Mouse (Mus musculus) spleen, embryonic (tissue): ENCODE results near the gene BC107364.
"Not testable (repeated sequence)": the region's sequence is repeated elsewhere in the genome, so short reads cannot be mapped to it uniquely, and the experiment has no call there.

ENCODE experiments used
- CTCF ChIA-PET: fragments of 350-600 bp; sonication (Branson Sonifier 250); formaldehyde crosslinking; loops from one replicate; lab custom pipeline; 2022; lab: Charles Lee

Gene BC107364

DNA sequence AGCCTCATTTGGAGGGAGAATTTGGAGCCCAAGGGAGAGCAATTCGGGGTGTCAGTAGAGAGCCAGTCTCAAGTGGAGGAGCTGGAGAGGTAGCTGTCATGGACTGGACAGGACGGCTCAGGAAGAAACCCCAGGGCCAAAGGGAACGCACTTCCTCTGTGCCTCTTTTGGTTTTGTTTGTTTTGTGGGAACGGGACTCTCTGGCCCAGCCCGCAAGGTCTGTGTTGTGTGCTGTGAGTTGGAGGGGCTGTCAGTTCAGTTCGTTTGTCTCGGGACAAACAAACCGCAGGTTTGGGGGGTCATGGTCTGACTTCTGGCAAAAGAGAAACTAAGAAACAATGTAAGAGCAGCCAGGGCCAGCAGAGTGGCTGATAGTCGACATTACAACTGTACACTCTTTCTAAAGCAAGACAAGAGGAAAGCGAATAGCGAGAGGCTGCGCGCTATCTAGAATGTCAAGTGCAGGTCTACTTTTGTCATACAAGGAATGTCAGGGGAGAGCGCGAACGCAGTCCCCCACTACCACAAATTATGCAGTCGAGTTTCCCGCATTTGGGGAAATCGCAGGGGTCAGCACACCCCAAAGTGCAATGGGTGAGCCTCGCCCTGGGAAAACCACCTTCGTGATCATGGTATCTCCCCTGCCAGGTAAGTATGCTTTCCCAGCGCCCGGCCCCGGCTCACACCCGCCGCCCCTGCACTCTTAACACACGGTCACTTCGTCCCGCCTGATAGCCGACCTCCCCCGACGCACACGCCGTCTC lies 34.1 kb upstream of the BC107364 start:
- CTCF ChIA-PET, result not testable (repeated sequence)

DNA sequence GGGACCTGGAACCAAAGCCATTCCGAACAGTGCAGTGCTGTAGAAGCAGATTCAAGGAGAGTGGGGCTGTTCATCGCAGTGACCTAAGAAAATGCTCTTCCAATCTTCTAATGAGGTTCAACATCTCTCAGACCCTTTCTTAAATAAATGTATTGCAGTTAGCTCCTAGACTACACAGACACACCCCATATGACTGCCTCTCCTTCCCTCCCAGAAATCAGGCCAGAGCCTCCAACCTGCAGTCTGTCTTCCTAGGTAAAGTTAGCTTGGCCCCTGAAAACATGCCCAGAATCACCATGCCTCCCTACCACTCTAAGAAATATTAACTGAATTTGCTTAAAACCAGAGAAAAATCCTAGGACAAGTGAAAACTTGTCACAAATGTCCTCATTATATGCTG lies 33.3 kb upstream of the BC107364 start:
- CTCF ChIA-PET, result no interaction called here

DNA sequence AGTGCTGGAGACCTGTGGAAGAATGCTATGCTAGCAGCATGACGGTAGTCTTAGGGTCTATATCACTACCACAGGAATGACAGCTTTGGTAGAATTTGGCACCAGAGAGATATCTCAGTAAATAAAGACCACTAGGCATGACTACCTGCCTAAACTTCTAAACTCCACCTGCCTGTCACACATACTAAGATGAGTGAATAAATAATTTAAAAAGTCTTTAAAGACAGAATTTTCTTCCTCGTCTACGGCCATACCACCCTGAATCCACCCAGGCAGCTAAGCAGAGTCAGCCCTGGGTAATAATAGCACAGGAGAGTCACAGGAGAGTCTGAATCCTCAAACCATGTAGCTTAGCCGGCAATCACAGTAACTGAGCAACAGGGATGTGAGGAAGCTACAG lies 32.8 kb upstream of the BC107364 start:
- CTCF ChIA-PET, result no interaction called here

DNA sequence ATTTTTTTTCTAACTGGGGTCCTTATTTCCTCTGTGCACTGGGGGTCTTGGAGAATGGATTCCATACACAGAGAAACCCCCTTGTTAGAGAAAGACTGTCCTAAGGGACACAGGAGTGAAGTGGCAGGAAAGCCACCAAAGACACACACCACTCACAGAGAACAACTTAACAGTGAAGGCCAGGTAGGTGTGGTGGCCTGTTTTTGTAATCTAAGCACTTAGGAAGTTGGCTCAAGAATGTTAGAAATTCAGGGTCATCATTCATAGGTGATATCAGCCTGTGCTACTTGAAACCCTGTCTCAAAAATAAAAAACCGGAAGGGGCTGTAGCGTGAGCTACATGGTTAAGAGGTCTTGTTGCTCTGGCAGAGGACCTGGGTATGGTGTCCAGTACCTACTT lies 31.8 kb upstream of the BC107364 start:
- CTCF ChIA-PET, result no interaction called here

DNA sequence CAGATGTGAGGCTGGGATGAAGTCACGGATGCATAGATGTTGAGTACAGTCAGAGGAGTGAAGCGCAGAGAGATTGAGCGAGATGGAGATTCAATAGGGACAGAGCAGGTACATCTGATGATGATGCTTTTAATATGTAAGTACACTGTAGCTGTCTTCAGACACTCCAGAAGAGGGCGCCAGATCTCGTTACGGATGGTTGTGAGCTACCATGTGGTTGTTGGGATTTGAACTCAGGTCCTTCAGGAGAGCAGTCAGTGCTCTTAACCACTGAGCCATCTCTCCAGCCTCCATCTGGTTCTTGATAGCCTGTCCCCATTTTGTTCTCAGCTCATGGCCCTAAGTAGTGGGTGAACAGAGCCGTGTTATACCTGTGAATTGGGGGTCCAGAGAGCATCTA lies 30.9 kb upstream of the BC107364 start:
- CTCF ChIA-PET, result interaction anchor here (0.6 kb wide), 1 partner anchor 278 kb away, joined by 3 read pairs; no protein-coding TSS in a partner anchor

DNA sequence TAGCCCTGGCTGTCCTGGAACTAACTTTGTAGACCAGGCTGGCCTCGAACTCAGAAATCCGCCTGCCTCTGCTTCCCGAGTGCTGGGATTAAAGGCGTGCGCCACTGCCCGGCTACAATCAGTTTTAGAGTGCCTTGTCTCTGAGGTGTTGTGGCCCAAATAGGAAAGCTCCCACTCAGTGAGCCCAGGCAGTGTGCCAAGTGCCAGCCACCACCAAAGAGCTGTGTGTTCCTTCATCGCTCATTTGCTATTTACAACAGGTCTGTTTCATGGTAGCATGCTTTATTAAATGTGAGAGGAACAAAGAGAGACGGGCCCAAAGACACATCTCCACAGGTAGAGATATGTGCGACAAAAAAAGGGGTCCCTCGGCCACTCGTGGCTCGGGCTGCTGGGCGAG lies 30.3 kb upstream of the BC107364 start:
- CTCF ChIA-PET, result interaction anchor here (0.6 kb wide), 1 partner anchor 278 kb away, joined by 3 read pairs; no protein-coding TSS in a partner anchor

DNA sequence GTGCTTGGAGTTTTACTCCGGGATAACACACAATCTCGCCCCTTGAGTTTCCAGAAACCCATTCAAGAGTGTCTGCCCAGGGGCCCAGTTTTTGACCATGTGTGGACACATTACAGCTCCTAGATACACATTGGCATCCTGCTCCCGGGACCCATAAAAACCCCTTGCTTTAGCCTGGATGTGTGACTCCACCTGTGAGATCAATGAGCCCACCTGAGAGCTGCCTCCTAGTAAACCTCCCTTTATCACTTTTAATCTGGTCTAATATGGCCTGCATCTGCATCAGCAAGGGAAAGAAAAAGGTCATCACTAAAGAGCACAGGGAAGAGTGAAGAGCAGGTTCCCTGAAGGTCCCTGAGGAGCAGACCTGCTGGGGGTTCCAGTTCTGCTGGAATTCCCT lies 29.8 kb upstream of the BC107364 start:
- CTCF ChIA-PET, result interaction anchor here (0.6 kb wide), 1 partner anchor 54 kb away, joined by 4 read pairs; no protein-coding TSS in a partner anchor

DNA sequence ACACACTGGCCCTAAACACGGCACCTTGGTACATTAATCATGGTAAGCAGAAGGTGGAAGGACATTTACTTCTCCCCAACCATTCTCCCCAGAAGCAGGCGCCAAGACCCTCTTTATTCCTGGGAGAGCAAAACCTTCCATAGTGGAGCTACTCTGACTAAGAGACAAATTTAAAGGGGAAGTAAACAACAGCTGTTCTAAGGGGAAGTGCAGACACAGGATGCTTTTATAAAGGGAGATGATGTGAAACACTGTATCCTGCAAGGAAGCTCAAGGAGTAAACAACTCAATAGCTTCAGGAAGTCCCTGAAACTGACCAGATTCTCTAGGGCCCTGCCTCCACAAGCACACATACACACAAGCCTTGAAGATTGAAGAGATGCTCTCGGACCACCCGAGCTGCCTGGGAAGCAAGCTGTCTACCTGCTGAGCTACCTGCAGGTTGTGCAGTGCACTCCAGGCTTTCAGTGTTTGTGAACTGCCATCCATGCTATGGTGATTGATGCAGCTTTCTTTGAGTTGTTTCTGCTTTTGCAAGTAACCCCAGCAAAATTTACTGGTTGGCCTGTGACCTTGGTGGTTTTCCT lies 28.7 kb upstream of the BC107364 start:
- CTCF ChIA-PET, result interaction anchor here (0.6 kb wide), 1 partner anchor 60 kb away, joined by 3 read pairs; no protein-coding TSS in a partner anchor

DNA sequence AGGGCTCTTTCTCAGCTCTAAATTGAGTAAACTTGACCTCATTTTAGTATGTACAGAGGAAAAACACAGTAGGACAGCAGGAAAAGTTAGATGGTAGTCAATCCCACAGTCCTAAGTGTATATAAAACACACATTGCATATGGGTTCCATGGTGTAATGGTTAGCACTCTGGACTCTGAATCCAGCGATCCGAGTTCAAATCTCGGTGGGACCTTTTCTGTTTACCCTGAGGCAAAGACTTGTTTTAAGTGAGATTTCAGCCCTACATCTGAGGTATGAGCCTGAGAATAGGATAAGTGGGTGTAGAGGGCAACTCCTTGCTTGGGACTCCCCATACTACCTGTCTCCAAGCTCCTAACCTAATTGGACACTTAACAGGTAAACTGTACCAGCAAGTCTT lies 27.1 kb upstream of the BC107364 start:
- CTCF ChIA-PET, result interaction anchor here (0.6 kb wide), 1 partner anchor 145 kb away, joined by 3 read pairs; no protein-coding TSS in a partner anchor

DNA sequence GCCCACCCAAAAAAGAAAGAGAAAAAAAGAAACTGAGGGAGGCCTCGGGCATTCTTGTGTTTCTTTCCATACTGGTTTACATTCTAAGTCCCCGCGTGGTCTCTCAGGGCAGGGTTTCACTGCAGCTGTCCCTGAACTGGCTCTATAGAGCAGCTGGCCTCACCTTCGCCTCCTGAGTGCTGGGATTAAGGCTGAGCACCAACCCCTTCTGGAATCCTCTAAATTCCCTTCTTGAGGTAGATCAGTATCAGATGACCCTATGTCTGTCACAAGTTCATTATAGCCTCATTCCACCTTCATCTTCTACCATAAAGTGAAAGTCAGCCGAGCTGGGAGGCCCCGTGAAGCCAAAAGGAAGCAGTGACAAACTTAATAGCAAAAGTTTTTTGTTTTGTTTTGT lies 25.5 kb upstream of the BC107364 start:
- CTCF ChIA-PET, result no interaction called here

DNA sequence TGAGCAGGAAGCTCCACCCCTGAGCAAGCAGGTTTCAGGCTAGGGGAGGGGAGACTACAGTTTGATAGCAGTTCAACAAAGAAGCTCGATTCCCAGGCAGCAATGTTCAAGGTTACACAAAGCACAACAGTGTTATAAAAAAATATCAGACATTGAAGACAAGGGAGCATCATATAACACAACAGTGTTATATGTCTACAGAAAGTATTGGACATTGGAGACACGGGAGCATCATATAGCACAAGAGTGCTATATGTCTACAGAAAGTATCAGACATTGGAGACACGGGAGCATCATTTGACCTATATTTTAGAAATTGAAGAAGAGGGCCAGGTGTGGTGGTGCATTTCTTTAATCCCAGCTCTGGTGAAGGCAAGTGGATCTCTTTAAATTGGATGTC lies 25.0 kb upstream of the BC107364 start:
- CTCF ChIA-PET, result no interaction called here

DNA sequence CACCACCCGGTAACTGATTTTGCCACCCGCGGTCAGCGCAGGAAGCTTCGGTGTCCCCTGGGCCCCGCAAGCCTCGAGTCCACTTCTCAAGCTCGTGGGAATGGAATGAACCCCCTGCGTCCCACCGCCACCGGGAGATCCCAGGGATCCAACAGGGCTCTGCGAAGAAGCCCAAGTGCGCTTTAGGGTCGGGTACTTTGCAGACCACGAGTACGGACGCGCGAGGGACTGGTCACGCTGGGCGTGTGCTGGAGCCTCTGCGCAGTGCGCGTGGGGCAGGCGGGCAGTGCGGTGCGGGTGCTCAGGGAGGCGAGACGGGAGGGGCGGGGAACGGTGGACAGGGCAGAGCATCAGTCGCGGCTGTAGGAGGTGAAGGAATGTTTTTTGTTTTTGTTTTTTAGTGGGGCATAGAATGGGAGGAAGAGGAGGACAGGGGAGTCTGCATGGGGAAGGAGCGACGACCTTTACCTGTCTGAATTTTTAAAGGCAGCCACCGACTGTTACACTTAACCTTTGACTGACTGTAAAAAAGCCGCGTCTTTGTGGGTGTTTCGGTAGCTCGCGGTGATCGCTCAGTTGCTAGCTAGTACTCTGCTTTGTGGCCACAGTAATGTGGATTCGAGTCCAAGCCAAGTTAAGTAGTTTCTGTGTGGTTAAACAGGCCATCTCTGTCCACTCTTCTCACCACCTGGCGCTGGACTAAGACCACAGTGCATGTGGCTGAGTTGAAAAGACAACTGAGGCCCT lies 23.0 kb upstream of the BC107364 start:
- CTCF ChIA-PET, result no interaction called here

DNA sequence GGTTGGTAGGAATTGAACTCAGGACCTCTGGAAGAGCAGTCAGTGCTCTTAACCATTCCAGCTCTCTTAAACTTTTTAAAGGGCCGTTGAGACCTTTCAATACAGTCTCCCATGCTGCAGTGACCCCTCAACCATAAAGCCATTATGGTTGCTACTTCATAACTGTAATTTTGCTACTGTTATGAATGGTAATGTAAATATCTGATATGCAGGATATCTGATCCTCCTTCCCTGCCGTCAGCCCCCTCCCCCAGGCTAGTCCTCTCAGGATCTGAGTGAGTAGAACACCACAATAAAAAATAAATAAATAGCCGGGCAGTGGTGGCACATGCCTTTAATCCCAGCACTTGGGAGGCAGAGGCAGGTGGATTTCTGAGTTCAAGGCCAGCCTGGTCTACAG lies 21.4 kb upstream of the BC107364 start:
- CTCF ChIA-PET, result interaction anchor here (0.6 kb wide), 1 partner anchor 259 kb away, joined by 18 read pairs; no protein-coding TSS in a partner anchor

DNA sequence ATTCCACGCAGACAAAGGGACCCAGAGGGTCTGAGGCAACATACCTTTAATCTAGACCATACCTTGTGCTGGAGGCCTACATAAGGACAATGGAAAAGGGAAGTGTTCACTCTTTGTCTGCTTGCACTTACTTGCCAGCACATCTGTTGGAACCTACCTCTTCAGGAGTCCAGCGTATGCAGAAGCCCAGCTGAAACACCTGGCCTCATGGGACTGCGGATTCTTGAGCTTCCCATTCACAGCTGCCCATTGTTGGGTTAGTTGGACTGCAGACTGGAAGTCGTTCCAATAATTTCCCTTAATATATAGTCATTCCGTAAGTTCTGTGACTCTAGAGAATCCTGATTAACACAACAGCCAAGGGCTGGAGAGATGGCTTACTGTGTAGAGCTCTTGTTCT lies 20.0 kb upstream of the BC107364 start:
- CTCF ChIA-PET, result no interaction called here

DNA sequence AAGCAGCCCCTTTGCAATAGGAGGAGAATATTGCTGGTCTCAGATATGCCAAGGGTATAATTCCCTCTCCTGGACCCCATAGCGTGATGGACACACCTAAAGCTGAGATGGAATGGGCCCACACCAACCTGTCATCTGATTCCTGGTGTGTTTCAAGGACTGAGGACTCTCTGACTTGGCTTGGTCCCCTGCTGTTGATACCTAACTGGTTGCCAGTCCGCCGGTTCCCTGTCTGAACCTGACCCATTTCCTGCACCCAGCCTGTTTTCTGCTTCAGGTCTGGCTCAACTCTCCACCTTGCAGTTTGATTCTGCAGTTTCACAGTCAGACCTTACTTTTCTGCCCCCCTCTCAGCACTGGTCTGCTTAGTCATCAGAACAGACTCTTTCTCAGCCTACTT lies 17.5 kb upstream of the BC107364 start:
- CTCF ChIA-PET, result no interaction called here

DNA sequence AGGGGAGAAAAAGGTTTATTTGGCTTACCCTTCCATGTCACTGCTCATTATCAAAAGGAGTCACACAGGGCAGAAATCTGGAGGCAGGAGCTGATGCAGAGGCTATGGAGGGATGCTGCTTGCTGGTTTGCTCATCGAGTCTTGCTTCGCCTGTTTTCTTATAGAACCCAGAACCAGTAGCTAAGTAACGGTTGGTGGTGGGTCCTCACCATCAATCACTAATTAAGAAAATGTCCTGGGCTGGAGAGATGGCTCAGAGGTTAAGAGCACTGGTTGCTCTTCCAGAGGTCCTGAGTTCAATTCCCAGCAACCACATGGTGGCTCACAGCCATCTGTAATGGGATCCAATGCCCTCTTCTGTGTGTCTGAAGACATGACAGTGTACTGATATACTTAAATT lies 16.2 kb upstream of the BC107364 start:
- CTCF ChIA-PET, result not testable (repeated sequence)

DNA sequence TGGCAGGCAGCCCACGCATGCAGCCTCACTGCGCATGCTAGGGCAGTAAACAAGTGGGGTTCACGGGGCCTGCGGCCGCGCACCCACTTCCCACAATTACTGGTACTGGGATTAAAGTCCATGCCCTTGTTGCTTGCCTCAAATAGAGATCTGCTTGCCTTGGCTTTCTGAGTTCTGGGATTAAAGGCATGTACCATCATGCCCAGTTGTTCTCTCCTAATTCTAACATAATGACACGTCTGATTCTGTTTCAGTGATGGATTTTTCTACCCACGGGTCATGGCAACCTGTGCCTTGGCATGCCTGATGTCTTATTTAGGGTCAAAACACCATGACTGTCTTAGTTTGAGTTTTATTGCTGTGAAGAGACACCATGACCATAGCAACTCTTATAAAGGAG lies 15.5 kb upstream of the BC107364 start:
- CTCF ChIA-PET, result no interaction called here

DNA sequence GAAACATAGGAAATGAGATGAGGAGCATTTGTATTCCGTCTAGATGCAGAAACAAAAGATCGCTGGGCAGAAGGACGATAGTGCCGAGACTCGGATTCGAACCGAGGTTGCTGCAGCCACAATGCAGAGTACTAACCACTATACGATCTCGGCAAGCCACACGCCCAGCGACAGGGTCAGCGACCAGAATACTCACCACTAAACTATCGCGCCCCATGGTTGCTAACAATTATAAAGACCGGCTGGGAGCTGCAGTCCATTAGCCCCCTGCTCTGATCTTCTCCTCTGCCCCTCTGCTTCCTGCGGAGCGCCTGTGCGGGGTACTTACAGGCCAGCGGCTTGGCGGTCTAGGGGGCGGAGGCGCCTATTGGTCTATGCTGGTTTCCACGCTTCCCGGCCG lies 11.8 kb upstream of the BC107364 start:
- CTCF ChIA-PET, result no interaction called here

DNA sequence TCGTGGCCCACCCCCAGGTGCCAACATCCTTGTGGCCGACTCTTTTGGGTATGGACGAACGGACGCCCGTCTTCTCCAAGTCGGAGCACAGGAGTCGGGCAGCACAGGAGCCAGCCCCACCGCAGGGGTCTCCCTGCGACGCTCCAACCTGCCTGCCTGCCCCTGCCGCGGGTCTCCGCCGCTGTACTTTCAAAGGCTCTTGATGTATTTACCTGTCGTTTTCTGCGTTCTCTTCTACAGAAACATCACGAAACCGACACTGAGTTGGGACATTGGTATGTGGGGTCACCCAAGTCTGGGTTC lies 8.4 kb upstream of the BC107364 start:
- CTCF ChIA-PET, result not testable (repeated sequence)

DNA sequence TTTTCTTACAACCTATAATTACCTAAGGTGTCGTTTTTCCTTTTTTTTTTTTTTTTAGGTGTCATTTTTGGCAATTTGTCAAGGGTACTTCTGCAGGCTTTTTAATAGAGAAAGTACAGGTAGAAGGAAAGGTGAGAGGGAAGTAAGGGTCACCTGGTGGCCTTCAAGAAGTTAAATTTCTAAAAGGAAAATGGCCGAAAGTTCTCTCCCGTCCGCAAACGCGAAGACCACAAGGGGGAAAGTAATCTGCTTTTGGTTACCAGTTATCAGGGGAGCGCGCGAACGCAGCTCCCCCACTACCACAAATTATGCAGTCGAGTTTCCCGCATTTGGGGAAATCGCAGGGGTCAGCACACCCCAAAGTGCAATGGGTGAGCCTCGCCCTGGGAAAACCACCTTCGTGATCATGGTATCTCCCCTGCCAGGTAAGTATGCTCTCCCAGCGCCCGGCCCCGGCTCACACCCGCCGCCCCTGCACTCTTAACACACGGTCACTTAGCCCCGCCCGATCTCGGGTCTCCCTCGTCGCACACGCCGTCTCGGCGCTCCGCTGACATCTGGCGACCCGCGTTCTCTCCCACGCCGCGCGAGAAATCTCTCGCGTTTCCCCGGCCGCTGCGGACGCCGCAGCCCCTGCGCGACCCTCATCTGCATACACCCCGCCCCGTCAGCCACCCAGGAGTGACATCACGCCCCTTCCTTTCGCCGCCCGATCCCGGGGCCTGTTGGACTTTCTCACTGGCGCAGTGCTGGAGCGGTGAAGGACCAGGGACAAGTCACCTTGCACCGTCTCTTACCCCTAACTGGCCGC lies 7.9 kb upstream of the BC107364 start:
- CTCF ChIA-PET, result not testable (repeated sequence)

DNA sequence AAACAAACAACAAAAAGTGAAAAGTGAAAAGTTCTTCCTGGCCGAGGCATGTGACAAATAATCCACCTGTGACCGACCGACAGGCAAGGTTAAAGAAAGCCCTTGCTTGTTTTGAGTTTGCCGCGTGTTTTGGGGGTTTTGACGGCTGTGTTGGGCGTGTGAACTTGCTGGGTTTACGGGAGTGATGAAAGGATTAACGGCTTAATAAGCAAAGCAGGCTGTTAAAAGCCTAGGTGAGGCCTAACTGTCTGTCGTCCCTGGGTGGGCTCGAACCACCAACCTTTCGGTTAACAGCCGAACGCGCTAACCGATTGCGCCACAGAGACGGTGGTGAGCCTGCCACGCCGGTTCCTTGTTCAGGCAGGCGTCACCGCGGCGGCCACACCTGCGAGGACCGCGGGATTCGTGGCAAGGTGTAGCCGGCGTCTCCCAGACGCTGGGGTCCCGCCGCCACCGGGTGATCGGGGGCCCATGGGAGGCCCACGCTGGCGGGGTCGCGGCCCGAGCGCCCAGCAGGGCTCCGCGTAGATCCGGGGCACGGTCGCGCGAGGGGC lies 6.9 kb upstream of the BC107364 start:
- CTCF ChIA-PET, result not testable (repeated sequence)
